Mouse (Mus musculus): ENCODE measurements around the gene Parvb.

Gene Parvb

GRCm38 (mm10) chr15:84323966-84324869, 92.4 kb downstream of the Parvb start, which contains the start of gene Parvg:
Gene Parvg (plus strand): TSS chr15:84324026.
- DNase-seq (ENCODE audit: low spot score in 2 of 2), result no peak

- DNase-seq (ENCODE audit: low spot score in 2 of 2), result no peak
Observed at GRCm38 (mm10) chr15:84324870-84325553, 93.2 kb downstream of the Parvb start.

GRCm38 (mm10) chr15:84325736-84326135, 93.9 kb downstream of the Parvb start:
- DNase-seq (ENCODE audit: low spot score in 2 of 2), result no peak

GRCm38 (mm10) chr15:84328870-84329269, 97.0 kb downstream of the Parvb start:
- no peak for DNase-seq (ENCODE audit: low spot score in 2 of 2)

DNA sequence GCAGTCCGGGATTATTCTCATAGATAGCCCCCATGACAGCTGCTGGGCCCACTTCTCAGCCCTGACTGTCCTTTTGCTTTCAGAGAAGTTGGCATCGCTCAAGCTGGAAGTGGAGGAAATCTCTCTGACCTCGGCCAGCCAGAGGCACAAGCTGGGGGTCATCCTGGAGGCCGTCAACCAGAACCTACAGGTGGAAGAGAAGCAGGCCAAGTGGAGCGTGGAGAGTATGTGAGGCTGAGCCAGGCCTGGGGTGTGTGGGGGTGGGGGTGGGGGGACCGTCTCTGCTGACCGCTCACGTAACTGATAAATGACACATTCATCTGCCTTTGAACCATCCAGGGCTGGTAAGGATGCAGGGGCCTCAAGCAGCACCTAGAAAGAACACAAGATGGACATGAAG, 98.1 kb downstream of the Parvb start:
- no peak for DNase-seq (ENCODE audit: low spot score in 2 of 2)

DNA sequence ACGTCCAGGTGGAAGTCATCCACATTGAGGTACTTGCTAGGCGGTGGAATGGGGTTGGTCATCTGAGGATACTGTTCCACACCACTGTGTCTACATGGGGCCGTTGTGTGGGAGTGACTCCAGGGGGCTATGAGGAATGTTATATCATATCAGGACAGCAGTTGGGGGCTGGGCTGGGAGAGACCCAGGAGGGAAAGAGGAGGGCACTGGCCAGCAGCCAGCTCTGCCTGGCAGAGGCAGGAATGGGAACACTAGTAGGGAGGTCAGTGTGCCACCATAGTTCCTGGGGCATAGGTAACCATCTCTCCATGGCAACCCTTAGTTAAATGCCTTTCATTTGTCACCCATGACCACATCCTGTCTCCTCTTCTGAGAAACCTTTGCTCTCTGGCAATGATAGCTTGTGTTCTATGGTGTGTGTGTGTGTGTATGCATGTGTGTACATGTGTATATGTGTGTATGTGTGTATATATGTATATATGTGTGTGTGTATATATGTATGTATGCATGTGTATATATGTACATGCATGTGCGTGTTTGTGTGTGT, 99.3 kb downstream of the Parvb start:
- DNase-seq (ENCODE audit: low spot score in 2 of 2), result no peak

DNA sequence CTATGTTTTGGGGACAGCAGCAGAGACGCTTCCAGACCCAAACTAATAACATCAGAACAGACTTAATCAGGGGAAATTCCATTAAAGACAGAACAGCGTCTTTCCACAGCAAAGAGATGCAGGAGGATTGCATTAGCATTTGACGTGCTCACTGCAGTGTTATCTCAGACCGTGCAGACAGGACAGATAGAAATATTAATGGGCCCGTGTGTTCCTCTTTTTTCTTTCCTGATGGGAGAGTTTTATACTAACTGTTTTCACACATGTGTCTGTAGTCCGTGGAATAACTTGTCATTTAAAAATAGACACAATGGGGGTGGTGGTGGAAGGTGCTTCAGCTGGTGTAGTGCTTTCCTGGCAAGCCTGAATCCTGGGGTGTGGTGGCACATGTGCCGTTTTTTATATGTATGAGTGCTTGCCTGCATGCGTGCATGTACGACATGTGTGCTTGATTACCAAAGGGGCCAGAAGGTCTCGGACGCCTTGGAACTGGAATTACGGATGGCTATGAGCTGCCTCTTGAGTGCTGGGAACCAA, 104.5 kb downstream of the Parvb start:
- DNase-seq (ENCODE audit: low spot score in 2 of 2), result peak in 1 of 2 experiments; percentile 29

DNA sequence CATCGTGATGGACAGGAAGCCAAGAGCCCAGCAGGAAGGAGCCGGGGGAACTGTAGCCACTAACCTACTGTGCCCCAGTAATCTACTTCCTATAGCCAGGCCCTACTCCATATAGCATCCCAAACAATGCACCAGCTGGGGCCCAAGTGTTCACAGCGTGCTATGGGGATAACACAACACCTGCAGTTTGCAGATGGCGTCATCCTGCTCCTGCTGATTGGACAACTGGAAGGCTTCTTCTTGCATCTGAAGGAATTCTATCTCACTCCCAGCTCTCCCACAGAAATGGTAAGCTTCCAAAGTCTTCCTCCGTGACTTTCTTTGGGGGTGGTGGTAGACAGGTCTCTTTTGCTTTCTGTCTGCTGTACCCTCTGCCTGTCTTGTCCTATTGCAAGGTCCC, 105.8 kb downstream of the Parvb start:
- peak in 1 of 2 experiments; percentile 71 for DNase-seq (ENCODE audit: low spot score in 2 of 2)

GRCm38 (mm10) chr15:84340926-84341325, 109.1 kb downstream of the Parvb start:
- DNase-seq (ENCODE audit: low spot score in 2 of 2), result no peak

DNA sequence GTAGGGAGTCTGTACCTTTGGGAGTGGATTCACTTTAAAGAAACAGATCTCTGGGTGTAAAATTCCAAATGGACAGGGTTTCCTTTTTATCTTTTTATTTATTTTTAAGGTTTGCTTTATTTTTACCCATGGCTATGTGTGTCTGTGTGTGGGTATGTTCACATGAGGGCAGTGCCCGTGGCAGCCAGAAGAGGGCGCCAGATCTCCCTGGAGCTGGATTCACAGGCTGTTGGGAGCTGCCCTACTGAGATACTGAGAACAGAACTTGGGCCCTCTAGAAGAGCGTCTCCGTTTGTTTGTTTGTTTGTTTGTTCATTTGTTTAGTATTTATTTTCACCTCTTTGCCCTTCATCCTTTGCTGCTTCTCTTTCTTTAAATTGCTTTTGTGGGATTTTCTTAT, 116.9 kb downstream of the Parvb start:
- DNase-seq (ENCODE audit: low spot score in 2 of 2), result no peak

DNA sequence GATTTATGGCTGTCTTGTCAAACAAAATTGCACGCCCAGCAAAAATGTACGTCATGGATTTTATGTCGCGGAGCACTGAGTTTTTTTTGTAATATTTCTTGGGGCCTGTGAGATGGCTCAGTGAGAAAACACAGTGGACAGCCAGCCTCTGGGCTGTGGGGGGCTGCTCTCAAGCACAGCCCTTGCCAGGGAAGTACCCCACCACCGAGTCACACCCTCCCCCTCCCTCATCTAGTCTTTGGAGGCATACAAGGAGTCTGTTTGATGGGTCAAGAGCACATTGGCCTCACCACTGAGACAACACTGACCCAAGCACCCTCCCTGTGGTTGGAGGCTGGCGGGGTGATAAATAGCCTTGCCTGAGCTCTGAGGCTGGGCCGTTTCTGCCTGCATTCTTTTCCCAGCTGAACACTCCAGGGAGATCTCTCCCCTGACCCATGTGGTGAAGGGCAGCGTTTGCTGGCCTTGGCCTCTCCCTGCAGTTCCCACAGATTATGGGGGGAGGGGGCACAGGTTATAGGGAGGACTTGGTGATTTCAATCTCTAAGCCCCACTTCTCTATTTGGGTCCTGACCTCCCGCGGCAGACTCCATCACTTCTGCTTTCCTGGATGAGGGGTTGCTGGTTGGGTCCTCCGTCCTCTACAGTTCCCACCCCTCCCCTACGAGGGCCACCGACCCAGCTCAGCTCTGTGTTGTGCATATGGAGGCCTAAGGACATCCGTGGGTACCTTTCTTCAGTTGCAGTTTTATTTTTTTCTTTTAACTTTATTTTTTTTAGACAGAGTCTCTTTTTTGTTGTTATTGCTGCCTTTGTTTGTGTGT, 118.3 kb downstream of the Parvb start:
- DNase-seq (ENCODE audit: low spot score in 2 of 2), result no peak

DNA sequence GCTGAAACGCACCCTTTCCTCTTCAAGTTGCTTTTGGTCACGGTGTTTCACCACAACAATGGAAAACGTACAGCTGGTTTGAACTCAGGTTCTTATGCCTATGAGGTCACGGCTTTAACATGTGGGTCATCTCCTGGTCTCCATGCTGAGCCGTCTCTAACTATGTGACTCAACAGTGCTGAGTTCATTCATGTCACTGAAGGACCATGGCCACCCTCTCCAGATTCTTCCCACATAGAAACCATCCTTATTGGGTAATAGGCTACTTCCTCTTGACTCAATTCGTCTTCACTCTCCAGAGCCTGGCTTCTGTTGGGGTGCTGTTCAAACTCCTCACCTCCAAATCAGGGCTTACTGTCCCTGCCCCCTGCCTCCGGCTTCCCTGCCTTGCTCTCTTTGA, 119.5 kb downstream of the Parvb start:
- no peak for DNase-seq (ENCODE audit: low spot score in 2 of 2)

DNA sequence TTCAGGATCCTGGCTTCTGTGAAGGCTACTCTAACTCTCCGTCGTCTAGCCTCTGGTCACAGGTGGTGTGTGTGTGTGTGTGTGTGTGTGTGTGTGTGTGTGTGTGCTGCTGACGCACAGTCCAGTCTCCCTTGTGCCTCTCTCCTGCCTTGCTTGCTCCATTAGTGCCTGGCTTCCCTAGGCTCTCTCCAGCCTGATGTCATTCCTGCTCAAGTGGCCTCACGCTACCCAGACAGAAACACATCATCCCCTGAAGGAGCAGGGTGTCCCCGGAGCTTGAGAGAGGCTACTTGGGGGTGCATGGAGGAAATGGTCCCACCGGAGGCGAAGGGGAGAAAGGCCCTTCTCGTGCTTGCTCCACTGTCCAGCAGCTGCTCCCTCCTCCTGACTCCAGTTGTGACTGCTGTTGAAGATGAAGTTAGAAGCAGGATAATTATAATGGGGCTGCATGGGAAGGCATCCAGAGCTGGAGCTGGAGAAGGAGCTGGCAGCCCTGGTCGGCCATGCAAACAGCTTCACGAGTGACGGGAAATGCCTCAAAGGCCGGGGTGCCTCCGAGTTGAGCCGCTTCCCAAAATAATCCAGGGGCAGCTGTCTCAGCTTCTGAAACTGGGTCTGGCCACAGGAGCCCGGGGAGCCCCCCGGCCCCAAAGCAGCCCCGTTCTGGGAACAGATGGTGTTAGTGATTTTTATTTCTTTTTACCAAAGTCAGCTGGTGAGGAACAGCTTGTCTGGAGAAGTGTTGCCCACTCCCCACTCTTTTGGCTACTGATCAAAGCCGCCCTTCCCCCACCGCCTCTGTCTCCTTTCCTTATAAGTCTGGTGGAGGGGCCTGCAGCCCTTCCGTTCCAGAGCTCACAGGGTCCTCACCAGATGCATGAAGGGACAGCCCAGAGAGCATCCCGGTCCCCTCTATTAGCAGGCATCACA, 120.3 kb downstream of the Parvb start:
- DNase-seq (ENCODE audit: low spot score in 2 of 2), result no peak

- DNase-seq (ENCODE audit: low spot score in 2 of 2), result no peak
Observed at GRCm38 (mm10) chr15:84355081-84355480, 123.2 kb downstream of the Parvb start.

- DNase-seq (ENCODE audit: low spot score in 2 of 2), result no peak
Observed at GRCm38 (mm10) chr15:84364746-84365145, 132.9 kb downstream of the Parvb start.

Data from left cerebral cortex, adult 9 months (tissue).